Mouse (Mus musculus): Measurements from ENCODE around the gene Npas3.

DNA sequence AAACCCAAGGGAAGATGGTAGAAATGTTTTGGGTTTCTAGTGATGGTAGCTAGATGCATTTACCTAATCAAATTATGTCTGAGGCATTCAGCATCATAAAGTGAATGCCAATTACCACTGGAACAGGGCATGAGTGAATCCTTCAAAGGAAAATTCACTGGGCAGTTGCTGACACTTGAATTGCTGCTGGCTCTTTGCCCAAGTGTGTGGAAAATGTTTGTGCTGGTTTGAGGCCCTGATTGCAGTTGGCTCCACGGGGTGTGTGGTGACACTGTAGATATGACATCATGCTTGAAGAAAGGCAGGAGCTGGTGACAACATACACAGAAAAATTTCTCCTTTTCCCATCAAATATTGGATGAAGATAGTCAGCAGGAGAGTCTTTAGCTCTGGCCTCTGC lies 382.1 kb downstream of the Npas3 start:
- no peak for TF ChIP-seq CTCF (IDR thresholded peaks at IDR 0.05; ENCODE audit: low read depth)
- TF ChIP-seq EP300 (IDR thresholded peaks at IDR 0.05; ENCODE audit: low read depth), result no peak
